Mouse (Mus musculus) small intestine, adult 2 months (tissue): ENCODE measurements at regions not wholly inside any gene's neighbourhood (a gene's known extent, or its start where the extent isn't known, plus 50 kb on each side); places are given as distances from the start of the nearest gene placed in this dataset.
"Not testable (repeated sequence)": the region's sequence is repeated elsewhere in the genome, so short reads cannot be mapped to it uniquely, and the experiment has no call there.

Experiments used
- H3K27ac ChIP-seq: fragments of 200-500 bp; 2 replicates; pipeline ENCODE4 v1.5.1; 2012; ENCODE audit warnings: low read depth, low read length, control low read depth, inconsistent platforms; ENCODE audit not compliant: insufficient read depth
- H3K27me3 ChIP-seq: fragments of 200-500 bp; 2 replicates; pipeline ENCODE4 v1.6.1; 2012; ENCODE audit warnings: mild to moderate bottlenecking, moderate library complexity, low read length, inconsistent platforms; ENCODE audit not compliant: control insufficient read depth, insufficient read depth
- H3K36me3 ChIP-seq: fragments of 200-500 bp; 2 replicates; pipeline ENCODE4 v1.6.1; 2012; ENCODE audit warnings: mild to moderate bottlenecking, low read length, control low read depth, inconsistent platforms; ENCODE audit not compliant: control insufficient read depth, insufficient read depth
- H3K4me1 ChIP-seq: fragments of 200-500 bp; 2 replicates; pipeline ENCODE4 v1.6.1; 2012; ENCODE audit warnings: low read length, inconsistent platforms, mixed read lengths; ENCODE audit not compliant: control insufficient read depth, insufficient read depth, insufficient read length
- H3K4me3 ChIP-seq: fragments of 200-500 bp; 2 replicates; pipeline ENCODE4 v1.5.1; 2012; ENCODE audit warnings: low read depth, mild to moderate bottlenecking, control low read depth, inconsistent platforms, low read length, moderate library complexity
- CTCF ChIP-seq: fragments of 200-500 bp; IDR thresholded peaks from 2 replicates; pipeline ENCODE4 v1.5.1; 2012; ENCODE audit warnings: low read depth, mild to moderate bottlenecking, control low read depth, inconsistent platforms, low read length, moderate library complexity, mixed read lengths; ENCODE audit not compliant: insufficient replicate concordance, insufficient read length; ENCODE audit errors: extremely low read depth
- POLR2A ChIP-seq: fragments of 200-500 bp; IDR thresholded peaks from 2 replicates; pipeline ENCODE4 v1.6.1; 2012; ENCODE audit warnings: low read depth, mild to moderate bottlenecking, control low read depth, inconsistent platforms, low read length, moderate library complexity
- WGBS: fragments of 180-500 bp; shearing (Covaris S2); methylation state at CpG from one replicate; pipeline ENCODE4 v1.1.7; 2018; 5-methylcytosine and 5-hydroxymethylcytosine counted together

DNA sequence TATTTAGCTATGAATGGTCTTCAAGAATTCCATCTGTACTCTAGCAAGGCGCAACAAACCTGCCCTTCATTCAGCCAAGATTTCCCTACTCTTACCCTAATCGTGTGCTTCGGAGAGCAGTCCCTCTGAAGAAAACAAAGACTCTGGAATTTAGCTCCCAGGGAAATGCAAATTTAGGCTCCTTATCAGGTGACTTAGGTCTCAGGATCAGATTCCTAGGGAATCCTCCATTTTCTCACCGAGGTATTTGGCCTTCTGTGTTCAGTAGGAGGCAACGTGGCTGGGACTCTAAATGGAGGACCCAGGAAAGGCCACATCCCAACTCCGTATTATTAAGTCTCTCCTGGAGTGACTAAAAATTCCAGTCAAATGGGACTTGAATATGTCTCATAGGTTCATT lies 204.2 kb upstream of the Olfr1324 start:
- Histone ChIP-seq H3K27ac (no peak overlapping the region), H3K4me3 (no peak overlapping the region), H3K4me1 (no peaks in the 10 kb centered on the region), H3K36me3 (peaks cover 3% of the 10 kb centered on the region; the same call in 1 of the 2 replicates), H3K27me3 (no peaks in the 10 kb centered on the region)
- 58% methylated on average over 6 of the region's 6 CpGs for WGBS
- TF ChIP-seq POLR2A (no peak), CTCF (no peak)

DNA sequence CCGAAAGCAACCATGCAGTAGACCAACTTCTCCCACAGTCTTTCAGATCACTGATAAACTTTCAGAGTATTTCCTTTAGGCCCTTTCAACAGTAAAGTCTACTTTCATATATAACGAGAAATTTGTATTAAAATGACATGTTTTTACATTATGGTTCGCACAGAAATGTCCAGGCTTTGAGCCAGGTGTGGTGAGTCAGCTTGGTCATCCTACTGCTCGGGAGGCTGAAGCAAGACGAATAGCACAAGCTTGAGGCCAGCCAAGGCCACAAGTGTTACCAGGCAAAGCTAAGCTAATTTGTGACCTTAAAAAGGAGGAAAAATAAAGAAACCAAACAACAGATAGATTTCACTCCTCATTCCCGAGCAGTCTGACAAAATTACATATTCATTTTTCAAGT lies 197.0 kb upstream of the Olfr1324 start:
- Histone ChIP-seq H3K4me3 (no peak overlapping the region), H3K27ac (no peak overlapping the region), H3K27me3 (no peaks in the 10 kb centered on the region), H3K4me1 (no peaks in the 10 kb centered on the region), H3K36me3 (peaks cover 4% of the 10 kb centered on the region)
- 84% methylated on average over 6 of the region's 6 CpGs for WGBS
- no peak for TF ChIP-seq CTCF
- no peak for TF ChIP-seq POLR2A

DNA sequence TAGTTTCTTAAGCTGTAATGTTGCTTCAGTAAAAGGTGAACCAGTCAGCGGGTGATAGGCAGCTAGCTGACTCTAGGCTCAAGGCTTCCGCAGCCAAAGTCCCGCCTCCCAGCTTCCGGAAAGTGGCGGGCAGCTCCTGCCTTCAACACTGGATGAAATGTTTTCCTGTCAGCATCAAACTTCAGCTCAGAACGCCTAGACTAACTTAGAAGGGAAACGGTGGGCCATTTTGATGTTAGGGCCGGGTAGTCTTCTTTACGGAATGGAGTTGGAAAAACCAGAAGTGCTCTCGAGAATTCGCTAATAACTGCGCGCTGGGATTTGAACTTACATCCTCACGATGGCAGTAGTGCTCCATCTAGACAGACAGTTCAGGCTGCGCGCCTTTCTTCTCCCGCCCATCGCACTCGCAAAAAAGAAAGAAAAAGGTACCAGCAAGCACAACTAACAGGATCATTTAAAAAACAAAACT lies 194.7 kb upstream of the Olfr1324 start:
- 74% methylated on average over 19 of the region's 19 CpGs for WGBS
- no peaks in the 10 kb centered on the region for H3K4me1 ChIP-seq
- peaks cover 6% of the 10 kb centered on the region for H3K36me3 ChIP-seq
- no peaks in the 10 kb centered on the region for H3K27me3 ChIP-seq
- TF ChIP-seq POLR2A (no peak), CTCF (no peak)
- no peak overlapping the region for H3K4me3 ChIP-seq
- no peak overlapping the region for H3K27ac ChIP-seq

DNA sequence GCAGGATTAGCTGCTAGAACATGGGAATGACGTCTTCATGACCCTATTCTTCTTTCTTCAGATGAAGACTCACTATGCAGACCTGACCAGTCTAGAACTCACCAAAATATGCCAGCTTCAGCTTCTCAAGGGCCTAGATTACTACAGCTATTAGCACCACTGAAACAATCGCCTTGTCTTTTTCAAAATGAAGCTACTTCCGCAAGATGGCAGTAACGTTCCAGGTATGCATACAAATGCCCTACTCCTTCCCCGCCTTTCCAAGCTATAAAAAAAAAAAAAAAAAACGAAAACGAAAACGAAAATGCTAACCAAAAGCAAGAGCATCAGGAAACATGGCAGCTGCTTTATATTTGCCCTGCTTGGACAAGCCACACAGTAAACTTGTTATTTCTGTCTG lies 192.6 kb upstream of the Olfr1324 start:
- no peak for TF ChIP-seq POLR2A
- no peak for TF ChIP-seq CTCF
- Histone ChIP-seq H3K4me1 (no peaks in the 10 kb centered on the region), H3K4me3 (no peak overlapping the region), H3K27me3 (no peaks in the 10 kb centered on the region), H3K27ac (no peak overlapping the region), H3K36me3 (peaks cover 6% of the 10 kb centered on the region)
- 65% methylated on average over 8 of the region's 8 CpGs for WGBS

DNA sequence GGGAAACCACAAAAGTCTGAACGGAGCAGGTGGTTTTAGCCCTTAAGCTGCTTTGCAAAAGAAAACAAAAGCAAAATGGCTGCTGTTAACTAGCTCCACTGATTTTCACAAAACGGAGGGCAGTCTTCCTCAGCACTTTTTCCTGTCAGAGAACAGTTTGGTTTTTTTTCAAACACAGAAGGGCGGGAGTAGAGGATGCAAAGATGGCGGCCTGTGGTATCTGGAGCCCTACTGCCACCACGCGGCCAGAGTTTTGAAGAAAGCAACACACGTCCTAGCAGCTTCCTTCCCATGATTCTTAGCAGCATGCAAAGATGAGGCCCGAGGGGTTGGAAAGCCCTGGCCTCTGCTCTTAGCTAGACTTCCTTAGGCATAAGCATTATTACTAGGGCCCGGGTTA lies 191.6 kb upstream of the Olfr1324 start:
- TF ChIP-seq POLR2A (no peak), CTCF (no peak)
- 68% methylated on average over 9 of the region's 9 CpGs for WGBS
- no peak overlapping the region for H3K4me3 ChIP-seq
- no peaks in the 10 kb centered on the region for H3K27me3 ChIP-seq
- H3K4me1 ChIP-seq = no peaks in the 10 kb centered on the region
- H3K36me3 ChIP-seq = peaks cover 6% of the 10 kb centered on the region
- no peak overlapping the region for H3K27ac ChIP-seq

DNA sequence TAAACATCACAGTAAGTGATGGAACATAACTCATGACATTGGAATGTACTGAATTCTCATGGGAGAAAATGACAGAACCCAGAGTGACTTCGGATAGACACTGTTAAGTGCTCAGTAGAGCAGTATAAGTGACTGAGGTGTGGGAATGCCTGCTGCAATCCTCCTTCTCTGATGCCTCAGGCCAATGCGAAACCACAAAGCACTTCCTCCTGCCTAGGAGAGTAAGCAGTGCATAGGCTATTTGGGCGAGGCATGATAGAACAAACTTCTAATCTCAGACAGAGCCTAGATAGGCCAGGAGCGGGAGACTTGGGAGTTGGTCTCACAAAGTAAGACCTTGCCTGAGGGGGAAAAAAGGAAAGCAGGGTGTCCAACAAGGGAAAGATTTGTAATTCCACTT lies 190.6 kb upstream of the Olfr1324 start:
- TF ChIP-seq POLR2A (no peak), CTCF (no peak)
- 39% methylated on average over 4 of the region's 4 CpGs for WGBS
- H3K4me3 ChIP-seq = no peak overlapping the region
- no peaks in the 10 kb centered on the region for H3K4me1 ChIP-seq
- H3K27ac ChIP-seq = no peak overlapping the region
- peaks cover 6% of the 10 kb centered on the region for H3K36me3 ChIP-seq
- H3K27me3 ChIP-seq = no peaks in the 10 kb centered on the region

DNA sequence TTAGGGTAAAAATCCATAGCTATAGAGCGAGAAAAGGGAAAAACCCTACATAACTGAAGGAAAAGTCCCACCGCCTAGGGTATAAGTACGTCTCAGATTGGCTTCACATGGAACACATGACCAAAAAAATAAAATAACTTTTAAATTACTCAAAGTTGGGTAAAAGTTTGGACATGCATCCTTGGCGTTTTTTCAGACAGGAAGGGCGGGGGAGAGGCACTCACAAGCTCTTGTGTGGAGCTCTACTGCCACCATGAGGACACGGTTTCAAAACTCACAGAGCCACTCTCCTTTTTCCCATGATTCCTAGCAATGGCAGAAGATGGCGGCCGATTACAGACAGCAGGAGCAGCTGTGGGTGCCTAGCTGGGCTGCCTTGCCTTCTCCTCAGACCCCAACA lies 188.6 kb upstream of the Olfr1324 start:
- not testable (repeated sequence) for H3K4me3 ChIP-seq, H3K27ac ChIP-seq, H3K4me1 ChIP-seq, H3K27me3 ChIP-seq, H3K36me3 ChIP-seq
- WGBS = 73% methylated on average over 8 of the region's 8 CpGs

DNA sequence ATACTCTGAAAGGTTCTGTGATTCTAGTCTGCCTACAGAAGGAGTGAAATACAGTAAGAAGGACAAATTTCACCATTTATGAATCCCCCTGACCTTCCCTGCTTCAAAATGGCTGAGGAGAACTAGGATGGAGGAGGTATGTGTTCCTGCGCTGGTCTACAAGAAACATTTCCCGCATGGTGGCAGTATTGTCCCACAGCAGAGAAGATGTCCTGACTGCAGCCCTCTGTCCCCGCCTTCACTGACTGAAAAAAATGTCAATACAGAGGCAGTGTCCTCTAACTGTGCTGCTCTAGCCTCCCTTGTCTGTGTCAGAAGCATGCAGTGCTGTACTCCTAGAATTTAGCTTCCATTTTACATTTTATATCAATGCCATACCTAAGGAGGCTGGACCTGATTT lies 186.6 kb upstream of the Olfr1324 start:
- 76% methylated on average over 3 of the region's 3 CpGs for WGBS
- H3K27me3 ChIP-seq, H3K36me3 ChIP-seq, H3K27ac ChIP-seq, H3K4me3 ChIP-seq, H3K4me1 ChIP-seq: not testable (repeated sequence)

DNA sequence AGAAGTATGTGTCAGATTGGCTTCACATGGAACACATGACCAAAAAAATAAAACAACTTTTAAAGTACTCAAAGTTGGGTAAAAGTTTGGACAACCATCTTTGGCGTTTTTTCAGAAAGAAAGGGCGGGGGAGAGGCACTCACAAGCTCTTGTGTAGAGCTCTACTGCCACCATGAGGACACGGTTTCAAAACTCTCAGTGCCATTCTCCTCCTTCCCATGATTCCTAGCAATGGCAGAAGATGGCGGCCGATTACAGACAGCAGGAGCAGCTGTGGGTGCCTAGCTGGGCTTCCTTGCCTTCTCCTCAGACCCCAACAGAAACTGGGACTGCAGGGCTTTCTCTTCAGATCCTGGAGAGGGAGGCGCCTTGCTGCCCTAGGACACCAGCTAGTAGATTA lies 186.1 kb upstream of the Olfr1324 start:
- not testable (repeated sequence) for H3K4me1 ChIP-seq, H3K27me3 ChIP-seq, H3K4me3 ChIP-seq, H3K27ac ChIP-seq, H3K36me3 ChIP-seq
- 77% methylated on average over 6 of the region's 6 CpGs for whole genome bisulfite sequencing
